Mouse (Mus musculus) heart, adult 2 months (tissue): ENCODE measurements around the gene Sash1. TPM values are rescaled to one million over a fixed set of nuclear protein-coding genes. Genes with fewer than 3 reads are reported as not detected.
A peak's percentile ranks its signal among the peaks of the same experiment; 100 is the strongest.

Experiments used
- DNase-seq, 2 experiments: peaks; one replicate each; pipeline ENCODE4 v3.0.0; 2021
- H3K27ac ChIP-seq: fragments of 200-600 bp; 2 replicates; pipeline ENCODE4 v1.8.1; 2022
- H3K27me3 ChIP-seq: fragments of 200-500 bp; 2 replicates; pipeline ENCODE4 v1.6.1; 2012; ENCODE audit warnings: mild to moderate bottlenecking, low read length, inconsistent platforms, mixed read lengths; ENCODE audit not compliant: control insufficient read depth, insufficient read depth
- H3K36me3 ChIP-seq: fragments of 200-500 bp; 2 replicates; pipeline ENCODE4 v1.6.1; 2012; ENCODE audit warnings: low read length, inconsistent platforms; ENCODE audit not compliant: control insufficient read depth, insufficient read depth
- H3K4me1 ChIP-seq: fragments of 200-500 bp; 2 replicates; pipeline ENCODE4 v1.6.1; 2011; ENCODE audit warnings: low read length; ENCODE audit not compliant: control insufficient read depth, insufficient read depth
- H3K4me3 ChIP-seq: fragments of 200-600 bp; 2 replicates; pipeline ENCODE4 v1.8.1; 2022
- H3K79me2 ChIP-seq: fragments of 200-500 bp; replicated peaks from 2 replicates; pipeline ENCODE4 v1.6.1; 2012; ENCODE audit warnings: mild to moderate bottlenecking, inconsistent platforms, low read length, moderate library complexity, mixed read lengths; ENCODE audit not compliant: control insufficient read depth, insufficient read depth
- H3K9ac ChIP-seq: fragments of 200-500 bp; 2 replicates; pipeline ENCODE4 v1.6.1; 2012; ENCODE audit warnings: low read depth, mild to moderate bottlenecking, control low read depth, inconsistent platforms, low read length, mixed read lengths
- CTCF ChIP-seq: fragments of 200-600 bp; IDR thresholded peaks from 2 replicates; pipeline ENCODE4 v1.8.1; 2022; ENCODE audit warnings: antibody characterized with exemption, mild to moderate bottlenecking, moderate library complexity
- EP300 ChIP-seq: fragments of 200-500 bp; IDR thresholded peaks from 2 replicates; pipeline ENCODE4 v1.6.1; 2011; ENCODE audit warnings: low read depth, low read length, control low read depth; ENCODE audit not compliant: insufficient read depth
- POLR2A ChIP-seq: fragments of 200-500 bp; IDR thresholded peaks from 2 replicates; pipeline ENCODE4 v1.6.1; 2011; ENCODE audit warnings: mild to moderate bottlenecking, low read depth, low read length, control low read depth; ENCODE audit not compliant: insufficient read depth
- WGBS: fragments of 180-500 bp; shearing (Covaris S2); methylation state at CpG from one replicate; pipeline ENCODE4 v1.1.7; 2018; 5-methylcytosine and 5-hydroxymethylcytosine counted together
- intact Hi-C: fragments of 180-260 bp; cut with DNase I; formaldehyde crosslinking; loops from one replicate; pipeline ENCODE4 v1.15.1; 2025
- polyA plus RNA-seq: library from polyadenylated mRNA; depleted of rRNA; stranded (reverse); fragments of >200 nt; gene quantifications from 2 replicates; pipeline ENCODE4 v1.2.3, GENCODE M21; 2012
- total RNA-seq, 2 experiments: library from RNA; stranded (reverse); gene quantifications; 2 replicates each; pipeline ENCODE4 v1.2.3; 2021

Sash1 gene
- total and polyA plus RNA-seq, 3 experiments: 10.0 to 32.8 (median 22.1) TPM

DNA sequence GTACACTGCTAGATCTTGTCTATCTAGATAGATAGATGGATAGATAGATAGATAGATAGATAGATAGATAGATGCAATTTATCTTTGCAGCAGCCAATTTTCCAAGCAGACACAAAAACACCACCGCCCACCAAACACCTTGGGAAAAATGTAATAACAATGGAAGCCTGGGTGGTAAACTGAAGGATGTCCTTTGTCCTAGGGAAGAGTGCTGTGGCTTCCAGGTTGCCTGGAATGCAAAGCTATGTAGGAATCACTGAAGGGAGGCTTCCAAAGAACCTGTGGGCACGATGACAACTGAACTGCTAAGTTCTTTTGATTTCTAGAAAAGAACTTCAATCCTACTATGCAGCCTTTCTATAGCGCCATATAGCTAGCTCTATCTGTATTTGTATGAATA, 13.1 kb downstream of the Sash1 start:
- peaks cover 25% of the 10 kb centered on the region for H3K4me1 ChIP-seq
- intact Hi-C loops: no loop called here
- H3K27me3 ChIP-seq: no peaks in the 10 kb centered on the region
- no peak for DNase-seq
- peaks cover 11% of the 10 kb centered on the region for H3K36me3 ChIP-seq
- 78% methylated on average over 3 of the region's 3 CpGs for WGBS
- no peak overlapping the region for H3K4me3 ChIP-seq
- no peak for TF ChIP-seq EP300
- no peak for TF ChIP-seq POLR2A
- TF ChIP-seq CTCF: no peak
- H3K79me2 ChIP-seq: peaks cover 5% of the 10 kb centered on the region
- no peak overlapping the region for H3K9ac ChIP-seq
- no peak overlapping the region for H3K27ac ChIP-seq

DNA sequence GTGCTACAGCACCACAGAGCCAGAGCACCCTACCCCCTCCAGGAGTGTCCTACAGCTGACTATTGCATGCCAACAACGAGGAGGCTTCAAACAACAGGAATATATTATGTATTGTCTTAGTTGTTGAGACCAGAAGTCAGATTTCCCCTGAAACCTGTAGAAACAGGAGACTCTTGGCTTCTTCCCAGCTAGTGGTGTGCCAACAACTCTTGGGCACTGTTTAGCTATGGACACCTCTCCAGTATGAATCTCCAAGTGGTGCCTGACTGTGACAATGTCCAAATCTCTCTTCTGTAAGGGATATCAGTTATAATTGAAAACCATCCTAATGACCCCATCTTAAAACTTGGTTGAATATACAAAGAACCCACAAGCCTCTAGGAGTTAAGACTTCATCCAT, 13.9 kb downstream of the Sash1 start:
- Histone ChIP-seq H3K79me2 (peaks cover 5% of the 10 kb centered on the region), H3K9ac (no peak overlapping the region), H3K36me3 (peaks cover 12% of the 10 kb centered on the region), H3K4me1 (peaks cover 33% of the 10 kb centered on the region), H3K27ac (peak overlapping the region; percentile 38), H3K4me3 (no peak overlapping the region), H3K27me3 (no peaks in the 10 kb centered on the region)
- TF ChIP-seq CTCF (no peak), POLR2A (no peak), EP300 (no peak)
- 47% methylated on average over 1 of the region's 1 CpGs for WGBS
- no peak for DNase-seq
- intact Hi-C loops: no loop called here

DNA sequence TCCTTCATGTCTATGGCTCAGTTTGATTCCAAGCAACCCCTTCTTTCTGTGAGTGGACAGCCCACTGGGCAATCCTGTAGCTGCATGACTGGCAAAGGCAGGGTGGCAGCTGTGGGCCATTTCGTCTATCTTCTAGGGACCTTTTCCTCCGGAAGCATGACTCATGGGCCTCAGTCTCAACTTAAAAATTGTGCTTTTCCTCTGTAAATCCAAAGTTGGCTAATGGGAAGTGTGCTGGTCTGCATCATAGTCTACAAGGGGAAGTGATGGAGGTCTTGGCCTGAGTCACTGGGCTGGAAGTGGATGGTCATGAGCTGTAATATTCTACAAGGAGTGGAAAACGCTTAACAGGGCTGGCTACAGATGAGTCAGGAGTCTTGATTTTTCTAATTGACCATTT, 15.5 kb downstream of the Sash1 start:
- peaks cover 4% of the 10 kb centered on the region for H3K79me2 ChIP-seq
- H3K27me3 ChIP-seq: no peaks in the 10 kb centered on the region
- no peak overlapping the region for H3K9ac ChIP-seq
- 36% methylated on average over 3 of the region's 3 CpGs for WGBS
- no peak for TF ChIP-seq EP300
- no peak overlapping the region for H3K4me3 ChIP-seq
- H3K36me3 ChIP-seq: peaks cover 19% of the 10 kb centered on the region
- H3K4me1 ChIP-seq: peaks cover 36% of the 10 kb centered on the region
- H3K27ac ChIP-seq: peak overlapping the region; percentile 50; the same call in 1 of the 2 replicates
- peak; percentile 41 to 63 for DNase-seq
- intact Hi-C loops: no loop called here

DNA sequence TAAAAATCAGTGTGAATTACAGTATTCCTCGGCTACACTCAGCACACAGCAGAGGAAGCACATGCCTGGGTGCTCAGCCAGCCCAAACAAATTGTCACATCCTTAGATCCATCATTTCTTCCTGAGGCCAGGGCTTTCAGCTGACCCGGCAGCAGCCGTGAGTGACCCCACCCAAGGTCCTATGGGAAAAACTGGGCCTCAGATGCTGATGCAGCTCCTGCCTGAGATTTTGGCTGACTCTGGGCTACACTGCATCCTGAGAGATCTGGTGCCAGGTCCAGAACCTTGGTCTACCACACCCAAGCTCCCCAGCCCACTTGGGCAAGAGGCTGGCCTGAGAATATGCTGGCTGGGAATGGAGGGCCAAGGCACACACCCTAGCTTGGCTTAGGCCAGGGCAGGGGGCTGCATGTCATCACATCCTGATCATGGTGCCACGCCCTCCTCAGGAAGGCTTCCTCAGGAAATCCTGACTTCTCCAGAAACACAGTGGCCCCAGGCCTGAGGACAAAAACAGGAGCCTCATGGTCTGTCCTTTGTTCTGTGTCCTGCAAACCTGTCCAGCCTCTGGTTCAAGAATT, 19.7 kb downstream of the Sash1 start:
- no peak overlapping the region for H3K4me3 ChIP-seq
- no peak overlapping the region for H3K9ac ChIP-seq
- 33% methylated on average over 4 of the region's 4 CpGs for WGBS
- H3K4me1 ChIP-seq: peaks cover 26% of the 10 kb centered on the region
- peak; percentile 80 to 89 for DNase-seq
- H3K36me3 ChIP-seq: peaks cover 16% of the 10 kb centered on the region
- no peaks in the 10 kb centered on the region for H3K27me3 ChIP-seq
- intact Hi-C loops: loop anchor here (2.0 to 5.0 kb wide), 3 partner anchors 17 to 61 kb away; no protein-coding TSS in a partner anchor
- TF ChIP-seq POLR2A (0 out of 2 replicates have a peak, but pooled peaks have one; percentile 35), EP300 (peak; percentile 94), CTCF (no peak)
- H3K79me2 ChIP-seq: peaks cover 3% of the 10 kb centered on the region
- peak overlapping the region; percentile 88 for H3K27ac ChIP-seq

DNA sequence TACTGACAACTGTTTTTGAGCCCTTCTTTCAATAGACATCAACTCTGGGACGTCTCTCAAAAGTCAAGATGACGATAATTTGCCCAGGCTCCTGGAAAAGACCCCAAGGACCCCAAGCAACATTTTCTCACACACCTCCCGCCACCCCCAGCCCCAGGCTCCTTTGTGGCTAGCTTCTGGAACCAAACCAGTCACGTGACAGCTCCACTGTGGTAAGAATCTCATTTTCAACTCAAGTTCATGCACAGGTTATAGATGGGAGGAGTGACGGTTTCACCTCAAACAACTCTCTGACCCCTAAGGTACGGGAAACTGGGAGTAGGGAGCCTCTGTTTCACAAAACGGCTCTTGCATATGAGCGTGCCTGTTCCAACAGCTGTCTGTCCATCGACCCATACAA, 25.2 kb downstream of the Sash1 start:
- Histone ChIP-seq H3K4me3 (no peak overlapping the region), H3K36me3 (peaks cover 15% of the 10 kb centered on the region), H3K4me1 (peaks cover 9% of the 10 kb centered on the region), H3K27me3 (no peaks in the 10 kb centered on the region), H3K9ac (no peak overlapping the region), H3K27ac (no peak overlapping the region), H3K79me2 (peaks cover 4% of the 10 kb centered on the region)
- no peak for TF ChIP-seq EP300
- TF ChIP-seq POLR2A: no peak
- TF ChIP-seq CTCF: no peak
- intact Hi-C loops: no loop called here
- WGBS: 83% methylated on average over 9 of the region's 9 CpGs
- DNase-seq: no peak

DNA sequence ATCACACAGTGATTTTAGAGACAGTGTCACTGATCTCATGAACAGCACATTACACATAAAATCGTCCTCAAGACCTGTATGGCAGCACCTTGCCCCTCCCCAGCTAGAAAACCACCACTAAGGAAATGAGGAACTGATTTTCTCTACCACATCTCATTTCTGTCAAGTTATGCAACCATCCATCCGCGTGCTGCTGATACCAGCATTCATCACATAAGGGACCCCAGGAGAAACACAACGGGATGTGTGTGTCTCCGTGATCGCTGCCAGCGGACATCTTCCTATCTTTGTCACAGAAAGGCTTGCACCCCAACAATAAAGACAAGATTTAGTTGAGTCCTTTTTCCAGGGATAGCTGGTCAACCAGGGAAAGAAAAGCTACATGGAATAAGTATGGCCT, 27.2 kb downstream of the Sash1 start:
- intact Hi-C loops: no loop called here
- Histone ChIP-seq H3K79me2 (peaks cover 4% of the 10 kb centered on the region), H3K27ac (no peak overlapping the region), H3K4me1 (peaks cover 5% of the 10 kb centered on the region), H3K36me3 (peaks cover 5% of the 10 kb centered on the region), H3K27me3 (no peaks in the 10 kb centered on the region), H3K9ac (no peak overlapping the region), H3K4me3 (no peak overlapping the region)
- TF ChIP-seq EP300 (no peak), POLR2A (no peak), CTCF (no peak)
- 87% methylated on average over 7 of the region's 7 CpGs for WGBS
- DNase-seq: no peak
